Mouse (Mus musculus) limb, embryonic 11.5 days (tissue): ENCODE results near the gene Pkp3. TPM values are rescaled to one million over a fixed set of nuclear protein-coding genes. Genes with fewer than 3 reads are reported as not detected.
A peak's percentile ranks its signal among the peaks of the same experiment; 100 is the strongest.

Experiments
- ATAC-seq: fragments of 200-750 bp; cut with Nextera tagmentation; 2 replicates; pipeline ENCODE4 v1.8.0; 2017; ENCODE audit warnings: low read depth; ENCODE audit not compliant: insufficient number of reproducible peaks, low FRiP score, low TSS enrichment
- DNase-seq: peaks from one replicate; pipeline ENCODE4 v3.0.0-alpha.2; 2015; ENCODE audit warnings: low spot score
- H3K27ac ChIP-seq: fragments of 300-500 bp; sonication (generic); replicated peaks from 2 replicates; pipeline ENCODE4 v1.5.1; 2014; ENCODE audit warnings: low read depth, mild to moderate bottlenecking, low read length
- H3K27me3 ChIP-seq: fragments of 300-500 bp; sonication (generic); 2 replicates; pipeline ENCODE4 v1.6.1; 2014; ENCODE audit warnings: mild to moderate bottlenecking, low read length, mixed read lengths; ENCODE audit not compliant: control insufficient read depth, insufficient read depth
- H3K36me3 ChIP-seq: fragments of 300-500 bp; sonication (generic); 2 replicates; pipeline ENCODE4 v1.6.1; 2014; ENCODE audit warnings: mild to moderate bottlenecking, low read length, moderate library complexity, mixed read lengths; ENCODE audit not compliant: control insufficient read depth, insufficient read depth
- H3K4me1 ChIP-seq: fragments of 300-500 bp; sonication (generic); 2 replicates; pipeline ENCODE4 v1.6.1; 2014; ENCODE audit warnings: low read length, mixed read lengths; ENCODE audit not compliant: control insufficient read depth, insufficient read depth
- H3K4me2 ChIP-seq: fragments of 300-500 bp; sonication (generic); 2 replicates; pipeline ENCODE4 v1.6.1; 2014; ENCODE audit warnings: low read depth, mild to moderate bottlenecking, moderate library complexity; ENCODE audit not compliant: severe bottlenecking
- H3K4me3 ChIP-seq: fragments of 300-500 bp; sonication (generic); 2 replicates; pipeline ENCODE4 v1.5.1; 2014; ENCODE audit warnings: low read depth, low read length
- H3K9ac ChIP-seq: fragments of 300-500 bp; sonication (generic); 2 replicates; pipeline ENCODE4 v1.6.1; 2014; ENCODE audit warnings: mild to moderate bottlenecking, low read length
- H3K9me3 ChIP-seq: fragments of 300-500 bp; sonication (generic); 2 replicates; pipeline ENCODE4 v1.6.1; 2016; ENCODE audit warnings: low read length; ENCODE audit not compliant: control insufficient read depth
- WGBS: fragments of 180-500 bp; shearing (Covaris S2); extraction: QIAGEN DNeasy Blood & Tissue Kit; methylation state at CpG from one replicate; pipeline ENCODE4 v1.1.7; 2014; 5-methylcytosine and 5-hydroxymethylcytosine counted together
- polyA plus RNA-seq: library from polyadenylated mRNA; unstranded; fragments of >200 nt; fragmentation: Nextera tagmentation; extraction: Ambion mirVana; gene quantifications from 2 replicates; pipeline ENCODE4 v1.2.1, GENCODE M21; 2014

Gene Pkp3
- polyA plus RNA-seq, 1 experiment from 2014 or later = 3.3 TPM

- Histone ChIP-seq H3K4me1 (no peaks in the 10 kb centered on the region), H3K27ac (no peak overlapping the region), H3K4me2 (no peak overlapping the region), H3K27me3 (no peaks in the 10 kb centered on the region), H3K4me3 (no peak overlapping the region), H3K9ac (no peak overlapping the region), H3K9me3 (no peaks in the 10 kb centered on the region), H3K36me3 (no peaks in the 10 kb centered on the region)
- 68% methylated on average over 17 of the region's 17 CpGs for WGBS
- DNase-seq (no peak), ATAC-seq (no peak)
These were observed 26.8 kb upstream of the Pkp3 start for GRCm38 (mm10) chr7:141051060-141051685.

- no peak overlapping the region for H3K9ac ChIP-seq
- no peaks in the 10 kb centered on the region for H3K36me3 ChIP-seq
- WGBS = 88% methylated on average over 4 of the region's 4 CpGs
- no peaks in the 10 kb centered on the region for H3K27me3 ChIP-seq
- H3K27ac ChIP-seq = no peak overlapping the region
- no peak for ATAC-seq
- no peaks in the 10 kb centered on the region for H3K9me3 ChIP-seq
- DNase-seq = no peak
- H3K4me1 ChIP-seq = no peaks in the 10 kb centered on the region
- H3K4me3 ChIP-seq = no peak overlapping the region
- H3K4me2 ChIP-seq = no peak overlapping the region
These were observed 26.0 kb upstream of the Pkp3 start for GRCm38 (mm10) chr7:141052016-141052415.

GRCm38 (mm10) chr7:141052421-141052820 is 25.6 kb upstream of the Pkp3 start:
- Histone ChIP-seq H3K4me3 (no peak overlapping the region), H3K4me2 (no peak overlapping the region), H3K27me3 (no peaks in the 10 kb centered on the region), H3K9me3 (no peaks in the 10 kb centered on the region), H3K4me1 (no peaks in the 10 kb centered on the region), H3K36me3 (no peaks in the 10 kb centered on the region), H3K27ac (no peak overlapping the region), H3K9ac (no peak overlapping the region)
- DNase-seq (no peak), ATAC-seq (no peak)
- WGBS = 83% methylated on average over 2 of the region's 2 CpGs

GRCm38 (mm10) chr7:141055785-141056184 is 22.2 kb upstream of the Pkp3 start:
- peaks cover 5% of the 10 kb centered on the region for H3K4me1 ChIP-seq
- no peak for DNase-seq
- no peak overlapping the region for H3K4me3 ChIP-seq
- no peak overlapping the region for H3K27ac ChIP-seq
- 77% methylated on average over 4 of the region's 4 CpGs for WGBS
- no peak for ATAC-seq
- H3K4me2 ChIP-seq = no peak overlapping the region
- H3K27me3 ChIP-seq = no peaks in the 10 kb centered on the region
- no peaks in the 10 kb centered on the region for H3K9me3 ChIP-seq
- H3K36me3 ChIP-seq = no peaks in the 10 kb centered on the region
- no peak overlapping the region for H3K9ac ChIP-seq

- Histone ChIP-seq H3K27me3 (no peaks in the 10 kb centered on the region), H3K4me2 (no peak overlapping the region), H3K9ac (no peak overlapping the region), H3K4me3 (no peak overlapping the region), H3K9me3 (no peaks in the 10 kb centered on the region), H3K4me1 (peaks cover 9% of the 10 kb centered on the region), H3K27ac (no peak overlapping the region), H3K36me3 (no peaks in the 10 kb centered on the region)
- WGBS = 91% methylated on average over 6 of the region's 6 CpGs
- no peak for DNase-seq
- ATAC-seq = no peak
These were observed 21.0 kb upstream of the Pkp3 start for GRCm38 (mm10) chr7:141056976-141057375.

GRCm38 (mm10) chr7:141057541-141057940 is 20.5 kb upstream of the Pkp3 start:
- DNase-seq = no peak
- 94% methylated on average over 1 of the region's 1 CpGs for WGBS
- Histone ChIP-seq H3K9me3 (no peaks in the 10 kb centered on the region), H3K9ac (no peak overlapping the region), H3K4me2 (no peak overlapping the region), H3K4me3 (no peak overlapping the region), H3K4me1 (peaks cover 12% of the 10 kb centered on the region), H3K27me3 (no peaks in the 10 kb centered on the region), H3K27ac (no peak overlapping the region), H3K36me3 (no peaks in the 10 kb centered on the region)
- no peak for ATAC-seq

GRCm38 (mm10) chr7:141058601-141059341 is 19.2 kb upstream of the Pkp3 start:
- Histone ChIP-seq H3K27me3 (no peaks in the 10 kb centered on the region), H3K36me3 (no peaks in the 10 kb centered on the region), H3K4me1 (peaks cover 12% of the 10 kb centered on the region), H3K27ac (no peak overlapping the region), H3K4me3 (no peak overlapping the region), H3K9me3 (no peaks in the 10 kb centered on the region), H3K4me2 (no peak overlapping the region), H3K9ac (no peak overlapping the region)
- DNase-seq (no peak), ATAC-seq (no peak)
- 92% methylated on average over 14 of the region's 14 CpGs for WGBS

- Histone ChIP-seq H3K4me1 (peaks cover 12% of the 10 kb centered on the region), H3K4me3 (peak overlapping the region; percentile 88), H3K9ac (peak overlapping the region; percentile 96), H3K27ac (no peak overlapping the region), H3K4me2 (peak overlapping the region; percentile 90), H3K9me3 (no peaks in the 10 kb centered on the region), H3K36me3 (peaks cover 3% of the 10 kb centered on the region), H3K27me3 (no peaks in the 10 kb centered on the region)
- ATAC-seq (no peak; the same call in 1 of the 2 replicates), DNase-seq (no peak)
- WGBS = 78% methylated on average over 2 of the region's 2 CpGs
These were observed 18.1 kb upstream of the Pkp3 start for GRCm38 (mm10) chr7:141059929-141060328.
